Mouse (Mus musculus): ENCODE measurements around the gene Med12l. TPM values are rescaled to one million over a fixed set of nuclear protein-coding genes. Genes with fewer than 3 reads are reported as not detected.

Med12l gene
- total and polyA plus RNA-seq, 3 experiments = 0.93 to 2.0 (median 1.5) TPM

- H3K36me3 ChIP-seq (replicated peaks in 1 of 2; ENCODE audit: control insufficient read depth in 1 of 2, insufficient read depth in 1 of 2, low read length in 1 of 2) = no peaks in the 10 kb centered on the region
- in situ Hi-C loops (cut with MboI; ENCODE audit: low pct_ligation_motif_present, low pct_unique_long_range_greater_than_20kb, low sequenced_read_pairs) = no loop called here
These were observed 133.4 kb downstream of the Med12l start for GRCm38 (mm10) chr3:59138946-59139468.

GRCm38 (mm10) chr3:59139651-59140051, 134.0 kb downstream of the Med12l start:
- H3K36me3 ChIP-seq (replicated peaks in 1 of 2; ENCODE audit: control insufficient read depth in 1 of 2, insufficient read depth in 1 of 2, low read length in 1 of 2) = no peaks in the 10 kb centered on the region
- H3K27ac ChIP-seq (ENCODE audit: insufficient read depth, low read depth) = no peak overlapping the region
- no peak for DNase-seq (ENCODE audit: extremely low read depth)
- no peaks in the 10 kb centered on the region for H3K9me3 ChIP-seq (replicated peaks; ENCODE audit: low read length)
- no peak for TF ChIP-seq PAX5 (IDR thresholded peaks at IDR 0.05; ENCODE audit: low read length)
- no peak for TF ChIP-seq EP300 (IDR thresholded peaks at IDR 0.05; ENCODE audit: low read length)
- TF ChIP-seq USF1 (IDR thresholded peaks at IDR 0.05; ENCODE audit: low read depth, low read length) = no peak
- TF ChIP-seq CHD2 (IDR thresholded peaks at IDR 0.05; ENCODE audit: low read length) = no peak
- TF ChIP-seq SIN3A (IDR thresholded peaks at IDR 0.05; ENCODE audit: low read length) = no peak
- no peak for TF ChIP-seq POLR2AphosphoS2 (IDR thresholded peaks at IDR 0.05; ENCODE audit: low read depth, low read length)
- TF ChIP-seq GABPA (IDR thresholded peaks at IDR 0.05; ENCODE audit: insufficient replicate concordance, low read depth, low read length) = no peak
- no peak for TF ChIP-seq TCF12 (IDR thresholded peaks at IDR 0.05; ENCODE audit: low read depth, low read length)
- no peak for TF ChIP-seq IRF4 (IDR thresholded peaks at IDR 0.05; ENCODE audit: low read depth, low read length)
- no peak for TF ChIP-seq NRF1 (IDR thresholded peaks at IDR 0.05; ENCODE audit: low read depth, low read length)
- no peak for TF ChIP-seq E2F4 (IDR thresholded peaks at IDR 0.05; ENCODE audit: insufficient replicate concordance, low read depth, low read length)
- TF ChIP-seq KAT2A (IDR thresholded peaks at IDR 0.05; ENCODE audit: insufficient replicate concordance, low read length) = no peak
- H3K79me2 ChIP-seq (replicated peaks; ENCODE audit: control insufficient read depth, extremely low read depth, insufficient read depth, poor library complexity, severe bottlenecking) = no peaks in the 10 kb centered on the region
- in situ Hi-C loops (cut with MboI; ENCODE audit: low pct_ligation_motif_present, low pct_unique_long_range_greater_than_20kb, low sequenced_read_pairs) (no loop called here), dilution Hi-C loops (cut with MboI; ENCODE audit: extremely low pct_ligation_motif_present, extremely low pct_unique_long_range_greater_than_20kb, low sequenced_read_pairs) (no loop called here)
- no peak overlapping the region for H3K9ac ChIP-seq (ENCODE audit: insufficient read depth, low read depth)
- no peaks in the 10 kb centered on the region for H3K27me3 ChIP-seq (replicated peaks)
- H3K4me2 ChIP-seq (ENCODE audit: insufficient read depth, low read depth, poor library complexity, severe bottlenecking) = no peak overlapping the region
- peaks cover 0 to 3% of the 10 kb centered on the region in 2 experiments; a peak in 1 of 4 replicates for H3K4me1 ChIP-seq (ENCODE audit: control insufficient read depth in 1 of 2, insufficient read depth in 2 of 2)
- no peak overlapping the region for H3K4me3 ChIP-seq (replicated peaks in 1 of 3; ENCODE audit: low read depth in 2 of 3, low read length in 2 of 3, poor library complexity in 1 of 3)

More at GRCm38 (mm10) chr3:59138946-59139468, 133.4 kb downstream of the Med12l start:
- dilution Hi-C loops (cut with MboI; ENCODE audit: extremely low pct_ligation_motif_present, extremely low pct_unique_long_range_greater_than_20kb, low sequenced_read_pairs) = no loop called here
- Histone ChIP-seq H3K27ac (ENCODE audit: insufficient read depth, low read depth) (no peak overlapping the region), H3K79me2 (replicated peaks; ENCODE audit: control insufficient read depth, extremely low read depth, insufficient read depth, poor library complexity, severe bottlenecking) (no peaks in the 10 kb centered on the region), H3K4me1 (ENCODE audit: control insufficient read depth in 1 of 2, insufficient read depth in 2 of 2) (peaks cover 0 to 3% of the 10 kb centered on the region in 2 experiments; a peak in 1 of 4 replicates), H3K9me3 (replicated peaks; ENCODE audit: low read length) (no peaks in the 10 kb centered on the region), H3K4me2 (ENCODE audit: insufficient read depth, low read depth, poor library complexity, severe bottlenecking) (no peak overlapping the region), H3K27me3 (replicated peaks) (no peaks in the 10 kb centered on the region), H3K4me3 (replicated peaks in 1 of 3; ENCODE audit: low read depth in 2 of 3, low read length in 2 of 3, poor library complexity in 1 of 3) (no peak overlapping the region), H3K9ac (ENCODE audit: insufficient read depth, low read depth) (no peak overlapping the region)
- no peak for DNase-seq (ENCODE audit: extremely low read depth)
- no peak for TF ChIP-seq ELF1 (IDR thresholded peaks at IDR 0.05; ENCODE audit: low read depth, low read length)
- no peak for TF ChIP-seq RCOR1 (conservative IDR thresholded peaks at IDR 0.05; ENCODE audit: low read depth, low read length)
- TF ChIP-seq SIN3A (IDR thresholded peaks at IDR 0.05; ENCODE audit: low read length) = no peak
- no peak for TF ChIP-seq CHD1 (IDR thresholded peaks at IDR 0.05; ENCODE audit: low read depth, low read length)
- no peak for TF ChIP-seq IRF4 (IDR thresholded peaks at IDR 0.05; ENCODE audit: low read depth, low read length)
- TF ChIP-seq ZC3H11A (IDR thresholded peaks at IDR 0.05; ENCODE audit: low read depth, low read length) = no peak
- TF ChIP-seq ZMIZ1 (IDR thresholded peaks at IDR 0.05; ENCODE audit: low read depth, low read length) = no peak
- no peak for TF ChIP-seq JUN (IDR thresholded peaks at IDR 0.05; ENCODE audit: insufficient read depth, low read depth, low read length)
- TF ChIP-seq JUND (conservative IDR thresholded peaks at IDR 0.05; ENCODE audit: low read depth, low read length) = no peak
- no peak for TF ChIP-seq BHLHE40 (IDR thresholded peaks at IDR 0.05; ENCODE audit: low read depth, low read length)
- no peak for TF ChIP-seq ETS1 (conservative IDR thresholded peaks at IDR 0.05; ENCODE audit: low read depth, low read length)
- no peak for TF ChIP-seq RAD21 (IDR thresholded peaks at IDR 0.05; ENCODE audit: low read depth, low read length)
